ENCODE assay signal across 8 mouse cellular contexts in genomic region chr1:40789666-40790233, GRCm38 (mm10). TPM values are rescaled to one million over a fixed set of nuclear protein-coding genes. Genes with fewer than 3 reads are reported as not detected.
A peak's percentile ranks its signal among the peaks of the same experiment; 100 is the strongest.
DNase-seq lines count a peak whose midpoint lies in the region; ATAC-seq and TF ChIP-seq lines count a peak whose summit lies in the region.

No protein-coding gene starts in this region.

- peak overlapping the region; percentile 77 for H3K4me3 ChIP-seq in gastrocnemius, adult 2 months
- H3K4me3 ChIP-seq in brown adipose tissue, adult 24 weeks (ENCODE audit: insufficient read depth, low read depth, low read length) = peak overlapping the region; percentile 90
- H3K4me3 ChIP-seq in liver, embryonic 13.5 days (replicated peaks) = peak overlapping the region; percentile 74

- intact Hi-C loops in gastrocnemius, adult 2 months (cut with DNase I) = loop anchor here (10.0 kb wide), 1 partner anchor 185 kb away; no protein-coding TSS in a partner anchor
- intact Hi-C loops in heart, postnatal 10 days (cut with DNase I) = no loop called here

- H3K9me3 ChIP-seq in liver, embryonic 13.5 days (replicated peaks) = no peaks in the 10 kb centered on the region

- TF ChIP-seq CTCF in gastrocnemius, adult 2 months (IDR thresholded peaks at IDR 0.05) = no peak

- peak overlapping the region; percentile 77 for H3K4me2 ChIP-seq in liver, embryonic 13.5 days

- H3K36me3 ChIP-seq in liver, embryonic 13.5 days = no peaks in the 10 kb centered on the region

- H3K4me1 ChIP-seq in brown adipose tissue, adult 24 weeks (ENCODE audit: control insufficient read depth, insufficient read depth, insufficient read length, low read length) = no peaks in the 10 kb centered on the region
- peaks cover 18% of the 10 kb centered on the region for H3K4me1 ChIP-seq in liver, embryonic 13.5 days (replicated peaks)

- peak overlapping the region; percentile 74 for H3K9ac ChIP-seq in liver, embryonic 13.5 days

- no peak for ATAC-seq in liver, embryonic 13.5 days (ENCODE audit: low read depth)

- no peak for DNase-seq in gastrocnemius, adult 2 months
- DNase-seq in gastrocnemius, postnatal 4 days (ENCODE audit: low spot score in 2 of 2) = no peak
- DNase-seq in heart, postnatal 10 days = peak; percentile 24 to 30
- no peak for DNase-seq in liver, embryonic 13.5 days
- no peak for DNase-seq in cerebellum, postnatal 4 days (ENCODE audit: low spot score in 2 of 2)
- DNase-seq in c-Kit-positive CD71-positive TER-119-positive erythroid progenitor cells, embryonic 14.5 days (ENCODE audit: low spot score) = no peak
- no peak for DNase-seq in urinary bladder, postnatal 25 days (ENCODE audit: low spot score)

- 50% methylated on average over 5 of the region's 5 CpGs for WGBS in liver, embryonic 13.5 days (ENCODE audit: insufficient replicate concordance)

- H3K27ac ChIP-seq in gastrocnemius, adult 2 months = peak overlapping the region; percentile 76
- H3K27ac ChIP-seq in brown adipose tissue, adult 24 weeks (replicated peaks; ENCODE audit: low read depth, low read length) = no peak overlapping the region
- no peak overlapping the region for H3K27ac ChIP-seq in liver, embryonic 13.5 days

- H3K27me3 ChIP-seq in liver, embryonic 13.5 days = no peaks in the 10 kb centered on the region

RNA-seq across cellular contexts. Expression of gene Mfsd9, which starts 0.7 kb away (rescaled TPM):
- under 1 TPM; 0.31 to 0.89 TPM for total RNA-seq in gastrocnemius, adult 2 months (2021)
- 1 to 10 TPM; 1.4 to 2.3 TPM for total RNA-seq in gastrocnemius, postnatal 4 days (2021)
- 2.7 and 3.0 TPM in 2 replicates for polyA plus RNA-seq in brown adipose tissue, adult 24 weeks (2012; ENCODE audit: insufficient read depth, insufficient read length, missing spikeins)
- 1 to 10 TPM; 1.0 to 1.4 TPM for total RNA-seq in heart, postnatal 10 days (2021)
- 0.82 and 0.83 TPM in 2 replicates for polyA plus RNA-seq in liver, embryonic 13.5 days (2015; fragmentation: Nextera tagmentation; extraction: Ambion mirVana)

RNA-seq across cellular contexts. Expression of gene Tmem182, which starts 15.7 kb away (rescaled TPM):
- 100 to 1,000 TPM; 181 to 243 TPM for total RNA-seq in gastrocnemius, adult 2 months (2021)
- total RNA-seq in gastrocnemius, postnatal 4 days (2021) = 100 to 1,000 TPM; 137 to 148 TPM
- polyA plus RNA-seq in brown adipose tissue, adult 24 weeks (2012; ENCODE audit: insufficient read depth, insufficient read length, missing spikeins) = 29.8 and 37.4 TPM in 2 replicates
- total RNA-seq in heart, postnatal 10 days (2021) = 100 to 1,000 TPM; 124 to 131 TPM
- polyA plus RNA-seq in liver, embryonic 13.5 days (2015; fragmentation: Nextera tagmentation; extraction: Ambion mirVana) = 0.06 and 0.10 TPM in 2 replicates

Comparison
In these comparisons a context has a peak if more than half of its experiments do, and no peak if none do; other contexts are left out.
1. DNase-seq: peak in heart, postnatal 10 days (2 of 2); none in gastrocnemius, adult 2 months (single experiment), gastrocnemius, postnatal 4 days (0 of 2), liver, embryonic 13.5 days (single experiment), cerebellum, postnatal 4 days (0 of 2), c-Kit-positive CD71-positive TER-119-positive erythroid progenitor cells, embryonic 14.5 days (single experiment) and urinary bladder, postnatal 25 days (single experiment).
2. Peak in every context shown above with its lines, with median percentiles within 50 percentile points of each other: H3K4me3 ChIP-seq.